Mouse (Mus musculus): ENCODE data around the gene Nab2. TPM values are rescaled to one million over a fixed set of nuclear protein-coding genes. Genes with fewer than 3 reads are reported as not detected.

Nab2 gene
- polyA plus RNA-seq, 1 experiment from 2014 or later = 0.79 TPM

DNA sequence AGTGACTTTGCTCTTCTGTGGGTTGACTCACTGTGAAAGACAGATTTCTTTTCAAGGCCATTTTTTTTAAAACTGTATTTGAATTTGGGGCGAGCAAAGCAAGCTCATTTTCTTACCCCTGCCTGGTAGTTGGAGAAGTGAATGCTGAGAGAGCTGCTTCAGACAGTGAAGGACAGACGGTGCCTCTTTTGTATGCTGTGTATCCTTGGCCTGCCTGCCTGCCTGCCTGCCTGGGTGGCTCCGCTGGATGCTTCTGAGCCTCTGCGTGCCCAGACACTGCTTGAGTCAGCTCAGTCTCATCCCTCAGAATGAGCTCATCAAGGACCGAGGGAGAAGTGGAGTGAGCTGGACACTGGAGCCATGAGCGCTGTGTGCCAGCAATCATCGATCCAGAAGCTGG, 30.6 kb upstream of the Nab2 start:
- no peak overlapping the region for H3K4me3 ChIP-seq (ENCODE audit: low read depth, low read length)
- H3K27ac ChIP-seq (ENCODE audit: low read depth, low read length) = no peak overlapping the region
- WGBS = 89% methylated on average over 7 of the region's 7 CpGs
- no peaks in the 10 kb centered on the region for H3K27me3 ChIP-seq (ENCODE audit: control insufficient read depth, insufficient read depth, low read length)
- no peak overlapping the region for H3K4me2 ChIP-seq (ENCODE audit: low read depth, low read length)
- no peaks in the 10 kb centered on the region for H3K4me1 ChIP-seq (ENCODE audit: control insufficient read depth, insufficient read depth, low read length)
- H3K36me3 ChIP-seq (ENCODE audit: control insufficient read depth, insufficient read depth, low read length) = peaks cover 5% of the 10 kb centered on the region; the same call in 1 of the 2 replicates
- ATAC-seq (ENCODE audit: low read depth) = no peak
- no peak overlapping the region for H3K9ac ChIP-seq (replicated peaks; ENCODE audit: low read depth, low read length)
- no peaks in the 10 kb centered on the region for H3K9me3 ChIP-seq (ENCODE audit: control insufficient read depth, low read length)

DNA sequence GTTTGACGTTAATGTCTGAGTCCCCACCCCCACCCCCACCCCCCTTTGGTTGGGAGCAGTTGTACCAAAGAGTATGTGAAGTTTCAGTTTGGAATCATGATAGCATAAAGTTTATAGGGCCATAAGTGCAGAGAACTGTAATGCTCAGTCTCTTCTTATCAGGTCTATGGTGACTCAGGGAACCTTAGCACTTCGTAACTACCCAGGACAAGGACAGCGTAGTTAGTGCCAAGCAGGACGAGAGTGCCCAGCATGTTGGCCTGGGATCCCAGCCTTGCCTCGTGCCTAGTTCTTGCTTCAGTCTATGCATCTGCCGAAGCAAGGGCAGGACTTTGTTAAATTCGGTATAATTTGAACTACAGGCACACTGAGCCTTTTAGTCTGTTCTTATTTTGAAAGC, 27.4 kb upstream of the Nab2 start:
- H3K36me3 ChIP-seq (ENCODE audit: control insufficient read depth, insufficient read depth, low read length) = peaks cover 7% of the 10 kb centered on the region; the same call in 1 of the 2 replicates
- no peaks in the 10 kb centered on the region for H3K9me3 ChIP-seq (ENCODE audit: control insufficient read depth, low read length)
- ATAC-seq (ENCODE audit: low read depth) = no peak
- no peaks in the 10 kb centered on the region for H3K4me1 ChIP-seq (ENCODE audit: control insufficient read depth, insufficient read depth, low read length)
- H3K4me2 ChIP-seq (ENCODE audit: low read depth, low read length) = no peak overlapping the region
- 94% methylated on average over 7 of the region's 7 CpGs for WGBS
- H3K27me3 ChIP-seq (ENCODE audit: control insufficient read depth, insufficient read depth, low read length) = no peaks in the 10 kb centered on the region
- H3K4me3 ChIP-seq (ENCODE audit: low read depth, low read length) = no peak overlapping the region
- H3K27ac ChIP-seq (ENCODE audit: low read depth, low read length) = no peak overlapping the region
- no peak overlapping the region for H3K9ac ChIP-seq (replicated peaks; ENCODE audit: low read depth, low read length)

DNA sequence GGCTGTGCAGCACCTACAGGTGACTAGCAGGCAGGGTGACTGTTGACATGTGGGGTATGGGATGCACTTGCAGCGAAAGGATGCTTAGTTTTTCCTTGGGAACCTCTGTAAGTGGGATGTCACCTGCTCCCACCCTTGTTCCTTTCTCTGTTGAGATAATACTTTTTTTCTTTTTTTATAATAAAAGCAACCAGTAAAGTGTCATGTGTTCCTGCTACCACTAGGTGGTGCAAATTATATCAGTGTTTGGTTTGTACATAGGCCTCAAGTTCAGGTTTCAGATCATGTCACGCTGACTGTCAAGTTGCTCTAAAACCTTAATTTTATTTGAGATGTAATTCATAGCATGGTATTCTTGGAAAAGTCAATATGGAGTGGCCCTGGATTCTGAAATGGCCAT, 26.3 kb upstream of the Nab2 start:
- no peak overlapping the region for H3K4me3 ChIP-seq (ENCODE audit: low read depth, low read length)
- 49% methylated on average over 2 of the region's 2 CpGs for WGBS
- no peak overlapping the region for H3K27ac ChIP-seq (ENCODE audit: low read depth, low read length)
- H3K9me3 ChIP-seq (ENCODE audit: control insufficient read depth, low read length) = no peaks in the 10 kb centered on the region
- H3K27me3 ChIP-seq (ENCODE audit: control insufficient read depth, insufficient read depth, low read length) = no peaks in the 10 kb centered on the region
- no peak overlapping the region for H3K4me2 ChIP-seq (ENCODE audit: low read depth, low read length)
- no peak for ATAC-seq (ENCODE audit: low read depth)
- H3K9ac ChIP-seq (replicated peaks; ENCODE audit: low read depth, low read length) = no peak overlapping the region
- no peaks in the 10 kb centered on the region for H3K4me1 ChIP-seq (ENCODE audit: control insufficient read depth, insufficient read depth, low read length)
- peaks cover 7% of the 10 kb centered on the region; the same call in 1 of the 2 replicates for H3K36me3 ChIP-seq (ENCODE audit: control insufficient read depth, insufficient read depth, low read length)

DNA sequence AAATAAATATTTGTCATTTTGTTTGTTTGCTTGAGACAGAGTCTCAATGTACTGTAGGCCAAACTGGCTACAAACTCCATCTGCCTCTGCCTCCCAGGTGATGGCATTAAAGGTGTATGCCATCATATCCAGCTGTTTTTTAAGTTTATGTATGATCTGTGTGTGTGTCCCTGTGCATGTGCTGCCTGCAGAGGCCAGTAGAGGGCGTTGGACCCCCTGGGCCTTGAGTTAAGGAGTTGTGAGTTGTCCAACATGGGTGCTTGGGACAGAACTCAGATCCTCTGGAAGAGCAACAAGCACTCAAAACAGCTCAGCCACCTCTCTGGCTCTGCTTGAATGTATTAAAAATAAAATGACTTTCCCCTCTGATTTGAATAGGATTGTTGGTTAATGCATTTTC, 22.7 kb upstream of the Nab2 start:
- Histone ChIP-seq H3K4me1 (ENCODE audit: control insufficient read depth, insufficient read depth, low read length) (no peaks in the 10 kb centered on the region), H3K27ac (ENCODE audit: low read depth, low read length) (no peak overlapping the region), H3K9ac (replicated peaks; ENCODE audit: low read depth, low read length) (no peak overlapping the region), H3K27me3 (ENCODE audit: control insufficient read depth, insufficient read depth, low read length) (no peaks in the 10 kb centered on the region), H3K4me2 (ENCODE audit: low read depth, low read length) (no peak overlapping the region), H3K9me3 (ENCODE audit: control insufficient read depth, low read length) (no peaks in the 10 kb centered on the region), H3K4me3 (ENCODE audit: low read depth, low read length) (no peak overlapping the region), H3K36me3 (ENCODE audit: control insufficient read depth, insufficient read depth, low read length) (peaks cover 2% of the 10 kb centered on the region; the same call in 1 of the 2 replicates)
- 39% methylated on average over 1 of the region's 1 CpGs for WGBS
- ATAC-seq (ENCODE audit: low read depth) = no peak

DNA sequence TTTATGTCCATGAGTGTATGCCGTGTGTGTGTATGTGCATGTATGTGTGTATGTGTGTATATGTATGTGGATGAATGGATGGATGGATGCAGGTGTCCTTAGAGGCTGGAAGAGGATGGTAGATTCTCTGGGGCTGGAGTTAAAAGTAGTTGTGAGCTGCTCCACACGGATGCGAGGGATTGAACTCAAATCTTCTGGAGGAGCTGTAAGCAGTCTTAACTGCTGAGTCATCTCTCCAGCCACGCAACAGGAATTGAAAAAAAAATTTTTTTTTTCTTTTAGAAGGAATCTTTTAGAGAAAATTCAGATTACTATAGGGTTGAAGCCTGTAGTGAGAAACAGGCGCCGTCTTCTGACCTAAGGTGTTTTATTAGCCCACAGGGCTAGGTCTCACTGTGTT, 14.5 kb upstream of the Nab2 start:
- no peaks in the 10 kb centered on the region for H3K27me3 ChIP-seq (ENCODE audit: control insufficient read depth, insufficient read depth, low read length)
- no peak overlapping the region for H3K9ac ChIP-seq (replicated peaks; ENCODE audit: low read depth, low read length)
- no peak for ATAC-seq (ENCODE audit: low read depth)
- no peaks in the 10 kb centered on the region for H3K4me1 ChIP-seq (ENCODE audit: control insufficient read depth, insufficient read depth, low read length)
- no peaks in the 10 kb centered on the region for H3K9me3 ChIP-seq (ENCODE audit: control insufficient read depth, low read length)
- WGBS = 96% methylated on average over 6 of the region's 6 CpGs
- H3K4me3 ChIP-seq (ENCODE audit: low read depth, low read length) = no peak overlapping the region
- no peak overlapping the region for H3K4me2 ChIP-seq (ENCODE audit: low read depth, low read length)
- no peak overlapping the region for H3K27ac ChIP-seq (ENCODE audit: low read depth, low read length)
- no peaks in the 10 kb centered on the region for H3K36me3 ChIP-seq (ENCODE audit: control insufficient read depth, insufficient read depth, low read length)

DNA sequence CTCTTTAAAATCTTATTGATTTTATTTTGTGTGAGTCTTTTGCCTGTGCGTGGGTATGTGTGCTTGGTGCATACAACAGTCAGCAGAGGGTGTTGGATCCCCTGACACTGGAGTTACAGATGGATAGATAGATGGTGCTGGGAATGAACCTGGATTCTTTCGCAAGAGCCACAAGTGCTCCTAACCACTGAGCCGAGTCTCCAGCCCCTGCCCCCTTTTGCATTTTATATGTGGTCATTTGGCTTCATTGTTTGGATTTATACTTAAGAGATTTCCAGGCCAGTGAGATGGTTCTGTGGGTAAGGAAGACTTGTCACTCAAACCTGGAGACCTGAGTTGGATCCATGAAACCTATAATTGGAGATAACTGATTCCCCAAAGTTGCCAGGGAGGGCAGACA, 11.5 kb upstream of the Nab2 start:
- Histone ChIP-seq H3K9ac (replicated peaks; ENCODE audit: low read depth, low read length) (no peak overlapping the region), H3K9me3 (ENCODE audit: control insufficient read depth, low read length) (no peaks in the 10 kb centered on the region), H3K27me3 (ENCODE audit: control insufficient read depth, insufficient read depth, low read length) (no peaks in the 10 kb centered on the region), H3K27ac (ENCODE audit: low read depth, low read length) (no peak overlapping the region), H3K4me1 (ENCODE audit: control insufficient read depth, insufficient read depth, low read length) (peaks cover 4% of the 10 kb centered on the region; the same call in 1 of the 2 replicates), H3K4me2 (ENCODE audit: low read depth, low read length) (no peak overlapping the region), H3K4me3 (ENCODE audit: low read depth, low read length) (no peak overlapping the region), H3K36me3 (ENCODE audit: control insufficient read depth, insufficient read depth, low read length) (no peaks in the 10 kb centered on the region)
- no peak for ATAC-seq (ENCODE audit: low read depth)
- 93% methylated on average over 3 of the region's 3 CpGs for WGBS

DNA sequence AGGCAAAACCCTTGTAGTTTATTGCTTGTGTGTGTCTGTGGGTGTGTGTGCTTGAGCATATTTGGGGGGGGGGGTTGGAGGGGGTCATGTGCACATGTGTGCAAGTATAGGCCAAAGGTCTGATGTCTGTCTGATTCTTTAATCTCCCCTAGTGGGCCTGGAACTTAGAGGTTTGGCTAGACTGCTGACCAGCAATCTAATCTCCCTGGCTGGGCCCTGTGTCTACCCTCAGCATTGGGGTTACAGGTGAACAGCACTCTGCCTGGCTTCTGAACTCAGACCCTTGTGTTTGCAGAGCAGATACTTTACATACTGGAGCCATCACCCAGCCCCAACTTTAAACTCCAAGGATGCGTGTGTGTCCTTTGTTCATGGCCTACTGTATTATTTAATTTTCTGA, 10.8 kb upstream of the Nab2 start:
- 83% methylated on average over 1 of the region's 1 CpGs for WGBS
- ATAC-seq (ENCODE audit: low read depth) = no peak

DNA sequence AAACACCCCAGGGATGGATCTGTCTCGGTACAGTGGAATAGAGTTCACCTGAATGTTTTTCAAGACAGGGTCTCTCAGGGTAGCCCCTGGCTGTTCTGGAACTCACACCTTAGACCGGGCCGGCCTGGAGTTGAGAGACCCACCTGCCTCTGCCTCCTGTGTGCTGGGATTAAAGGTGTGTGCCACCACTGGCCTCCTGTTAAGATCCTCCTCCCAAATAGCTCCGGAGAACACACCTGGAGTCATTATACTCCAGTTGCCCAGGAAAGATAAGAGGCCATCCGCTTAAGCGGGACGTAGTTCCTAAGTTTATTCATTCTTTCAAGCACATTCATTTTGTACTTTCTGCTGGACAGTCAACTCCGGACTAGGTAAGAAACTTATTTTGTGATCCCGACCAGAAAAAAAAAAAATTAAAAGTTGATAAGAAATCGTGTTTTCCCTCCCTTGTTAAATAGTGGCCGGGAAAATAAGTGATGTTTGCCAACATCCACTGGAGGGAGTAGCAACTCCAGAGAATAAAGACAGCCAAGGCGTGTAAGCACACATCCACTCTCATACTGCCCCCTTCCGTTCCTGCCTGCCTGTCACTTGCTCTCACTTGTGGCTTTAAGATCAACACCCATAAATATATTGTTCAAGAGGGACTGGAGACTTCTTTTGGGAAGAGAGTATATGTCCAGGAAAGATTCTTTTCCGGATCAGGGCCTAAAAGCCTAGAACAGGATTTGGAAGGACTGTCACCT, 9.4 kb upstream of the Nab2 start:
- no peaks in the 10 kb centered on the region for H3K27me3 ChIP-seq (ENCODE audit: control insufficient read depth, insufficient read depth, low read length)
- H3K9me3 ChIP-seq (ENCODE audit: control insufficient read depth, low read length) = no peaks in the 10 kb centered on the region
- ATAC-seq (ENCODE audit: low read depth) = no peak
- 16% methylated on average over 14 of the region's 14 CpGs for WGBS
- H3K9ac ChIP-seq (replicated peaks; ENCODE audit: low read depth, low read length) = peak overlapping the region; percentile 64; the same call in 1 of the 2 replicates
- peak overlapping the region; percentile 61 for H3K4me3 ChIP-seq (ENCODE audit: low read depth, low read length)
- no peak overlapping the region for H3K27ac ChIP-seq (ENCODE audit: low read depth, low read length)
- H3K4me1 ChIP-seq (ENCODE audit: control insufficient read depth, insufficient read depth, low read length) = peaks cover 4% of the 10 kb centered on the region; the same call in 1 of the 2 replicates
- H3K4me2 ChIP-seq (ENCODE audit: low read depth, low read length) = peak overlapping the region; percentile 93
- H3K36me3 ChIP-seq (ENCODE audit: control insufficient read depth, insufficient read depth, low read length) = no peaks in the 10 kb centered on the region

More for the DNA sequence above, 10.8 kb upstream of the Nab2 start:
- H3K4me1 ChIP-seq (ENCODE audit: control insufficient read depth, insufficient read depth, low read length) = peaks cover 4% of the 10 kb centered on the region; the same call in 1 of the 2 replicates
- no peak overlapping the region for H3K4me2 ChIP-seq (ENCODE audit: low read depth, low read length)
- no peak overlapping the region for H3K27ac ChIP-seq (ENCODE audit: low read depth, low read length)
- H3K9ac ChIP-seq (replicated peaks; ENCODE audit: low read depth, low read length) = 0 out of 2 replicates have a peak overlapping the region, but pooled peaks have one; percentile 11
- no peaks in the 10 kb centered on the region for H3K27me3 ChIP-seq (ENCODE audit: control insufficient read depth, insufficient read depth, low read length)
- H3K9me3 ChIP-seq (ENCODE audit: control insufficient read depth, low read length) = no peaks in the 10 kb centered on the region
- H3K36me3 ChIP-seq (ENCODE audit: control insufficient read depth, insufficient read depth, low read length) = no peaks in the 10 kb centered on the region
- H3K4me3 ChIP-seq (ENCODE audit: low read depth, low read length) = no peak overlapping the region

DNA sequence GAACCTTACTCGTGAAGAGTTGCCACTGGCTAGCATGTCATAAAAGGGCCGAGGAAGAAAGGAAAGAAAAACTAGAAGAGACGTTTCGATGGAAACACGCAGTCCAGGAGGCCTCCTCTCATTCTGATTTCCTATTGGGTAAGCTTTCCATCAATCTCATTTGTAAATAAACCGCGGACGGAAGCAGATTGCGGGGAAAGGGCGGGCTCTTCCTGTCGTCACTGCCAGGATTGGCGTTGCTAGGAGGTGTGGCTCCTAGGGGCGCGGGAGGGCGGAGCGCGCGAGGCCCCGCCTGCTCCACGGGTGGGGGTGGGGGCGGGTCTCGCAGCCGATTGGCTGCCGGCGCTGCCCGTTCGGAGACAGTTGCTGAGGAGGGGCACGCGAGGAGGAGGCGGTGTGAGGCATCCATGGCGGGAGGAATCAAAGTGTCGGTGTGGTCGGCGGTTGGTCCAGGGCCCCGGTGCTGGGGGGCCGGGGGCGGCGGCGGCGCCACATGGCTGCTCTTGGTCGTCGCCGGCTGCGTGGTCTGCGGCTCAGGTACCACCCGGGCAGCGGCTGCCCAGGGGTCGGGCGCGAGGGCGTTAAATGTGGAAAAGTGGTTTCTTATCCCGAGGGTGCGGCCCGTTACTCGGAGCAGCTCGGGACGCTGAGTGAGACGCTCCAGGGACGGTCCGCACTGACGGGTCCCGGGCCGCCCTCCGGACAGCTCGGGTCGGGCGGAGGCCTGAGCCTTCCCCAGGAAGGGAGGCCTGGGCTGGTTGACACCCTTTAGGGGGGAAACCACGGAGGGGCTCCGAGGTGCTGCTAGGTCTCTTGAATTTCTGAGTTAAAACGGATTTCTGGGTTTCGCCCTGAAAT, 8.6 kb upstream of the Nab2 start:
- Histone ChIP-seq H3K9me3 (ENCODE audit: control insufficient read depth, low read length) (no peaks in the 10 kb centered on the region), H3K4me1 (ENCODE audit: control insufficient read depth, insufficient read depth, low read length) (peaks cover 4% of the 10 kb centered on the region; the same call in 1 of the 2 replicates), H3K36me3 (ENCODE audit: control insufficient read depth, insufficient read depth, low read length) (no peaks in the 10 kb centered on the region), H3K27ac (ENCODE audit: low read depth, low read length) (peak overlapping the region; percentile 67), H3K9ac (replicated peaks; ENCODE audit: low read depth, low read length) (peak overlapping the region; percentile 64), H3K4me2 (ENCODE audit: low read depth, low read length) (peak overlapping the region; percentile 93), H3K4me3 (ENCODE audit: low read depth, low read length) (peak overlapping the region; percentile 61), H3K27me3 (ENCODE audit: control insufficient read depth, insufficient read depth, low read length) (no peaks in the 10 kb centered on the region)
- WGBS = under 1% methylated on average over 64 of the region's 71 CpGs
- peak; percentile 95 for ATAC-seq (ENCODE audit: low read depth)
